Mouse (Mus musculus): ENCODE results near the gene Adam4. TPM values are rescaled to one million over a fixed set of nuclear protein-coding genes. Genes with fewer than 3 reads are reported as not detected.

The Adam4 gene
- polyA plus RNA-seq, 1 experiment from 2014 or later: 0.39 TPM

Other genes with a start within 250 kb of the Adam4 start
- gene Slc8a3, start 88.8 kb downstream of the Adam4 start, polyA plus RNA-seq (2014; fragmentation: Nextera tagmentation; extraction: Ambion mirVana): 2.3 and 3.5 TPM in 2 replicates
- 0.14 and 0.20 TPM in 2 replicates for gene Gm4787, start 42.5 kb downstream of the Adam4 start, polyA plus RNA-seq (2014; fragmentation: Nextera tagmentation; extraction: Ambion mirVana)
- 120 and 134 TPM in 2 replicates for gene Cox16, start 63.2 kb upstream of the Adam4 start, polyA plus RNA-seq (2014; fragmentation: Nextera tagmentation; extraction: Ambion mirVana)
- 38.5 and 40.3 TPM in 2 replicates for gene Gm20498, start 111.0 kb upstream of the Adam4 start, polyA plus RNA-seq (2014; fragmentation: Nextera tagmentation; extraction: Ambion mirVana)
- 23.8 and 25.1 TPM in 2 replicates for gene Synj2bp, start 111.0 kb upstream of the Adam4 start, polyA plus RNA-seq (2014; fragmentation: Nextera tagmentation; extraction: Ambion mirVana)
- 0.24 and 0.31 TPM in 2 replicates for gene Adam21, start 146.5 kb upstream of the Adam4 start, polyA plus RNA-seq (2014; fragmentation: Nextera tagmentation; extraction: Ambion mirVana)
- gene Med6, start 173.1 kb upstream of the Adam4 start, polyA plus RNA-seq (2014; fragmentation: Nextera tagmentation; extraction: Ambion mirVana): 56.5 and 59.3 TPM in 2 replicates
- gene Ttc9, start 209.3 kb upstream of the Adam4 start, polyA plus RNA-seq (2014; fragmentation: Nextera tagmentation; extraction: Ambion mirVana): 10.4 and 12.6 TPM in 2 replicates

All from forebrain, embryonic 14.5 days (tissue).